Mouse (Mus musculus) thymus, postnatal 36 days (tissue): ENCODE data around the gene Hspa1b.
A peak's percentile ranks its signal among the peaks of the same experiment; 100 is the strongest.
"Not testable (repeated sequence)": the region's sequence is repeated elsewhere in the genome, so short reads cannot be mapped to it uniquely, and the experiment has no call there.

Experiments used
- DNase-seq, 2 experiments: peaks; one replicate each; pipeline ENCODE4 v3.0.0; 2022; ENCODE audit warnings: mixed read lengths in 2 of 2

Gene Hspa1b

DNA sequence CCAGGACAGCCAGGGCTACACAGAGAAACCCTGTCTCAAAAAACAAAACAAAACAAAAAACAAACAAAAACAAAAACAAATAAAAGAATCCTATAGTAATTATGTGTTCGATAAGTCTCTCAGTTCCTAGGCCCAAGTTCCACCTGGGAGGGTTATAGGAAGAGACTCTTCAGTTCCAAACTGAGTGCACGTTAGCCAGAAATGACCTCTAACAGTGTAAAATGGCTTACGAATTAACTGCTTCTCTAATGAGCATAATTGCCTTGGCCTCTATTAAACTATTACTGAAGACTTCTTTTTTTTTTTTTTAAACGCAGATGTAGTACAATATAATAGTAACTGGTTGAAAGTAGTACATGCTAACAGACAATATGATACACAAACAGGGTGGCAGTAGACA lies 5.1 kb downstream of the Hspa1b start:
- DNase-seq: no peak

- DNase-seq: no peak
Observed at GRCm38 (mm10) chr17:34953258-34953657, 5.8 kb downstream of the Hspa1b start.

DNA sequence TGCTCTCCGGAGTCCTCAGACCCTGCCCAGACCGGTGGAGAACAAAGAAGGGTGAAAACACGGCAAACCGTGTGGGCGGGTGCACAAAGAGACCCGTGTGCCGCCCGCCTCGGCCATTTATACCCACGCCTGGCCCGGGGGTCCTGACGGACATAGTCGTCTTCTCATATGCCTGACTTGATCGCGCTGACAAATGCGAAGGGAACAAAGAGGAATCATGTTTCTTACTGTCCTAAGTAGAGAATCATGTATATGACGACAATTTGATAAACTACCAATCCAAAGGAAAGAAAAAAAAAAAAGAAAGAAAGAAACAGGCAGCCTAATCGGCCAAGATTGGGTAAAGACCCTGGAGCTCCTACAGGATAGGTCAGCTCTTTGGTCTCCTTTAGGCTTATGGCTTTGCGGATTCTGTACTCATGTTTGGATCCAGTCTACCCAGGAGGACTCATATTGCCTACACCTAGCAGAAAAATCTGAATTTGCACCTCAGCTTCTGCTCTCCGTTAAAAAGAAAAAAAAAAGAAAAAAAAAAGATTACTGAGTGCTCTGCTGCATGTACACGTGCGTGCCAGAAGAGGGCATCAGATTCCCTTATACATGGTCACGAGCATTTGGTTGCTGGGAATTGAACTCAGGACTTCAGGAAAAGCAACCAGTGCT lies 6.5 kb downstream of the Hspa1b start:
- peak in 1 of 2 experiments; percentile 79 for DNase-seq

DNA sequence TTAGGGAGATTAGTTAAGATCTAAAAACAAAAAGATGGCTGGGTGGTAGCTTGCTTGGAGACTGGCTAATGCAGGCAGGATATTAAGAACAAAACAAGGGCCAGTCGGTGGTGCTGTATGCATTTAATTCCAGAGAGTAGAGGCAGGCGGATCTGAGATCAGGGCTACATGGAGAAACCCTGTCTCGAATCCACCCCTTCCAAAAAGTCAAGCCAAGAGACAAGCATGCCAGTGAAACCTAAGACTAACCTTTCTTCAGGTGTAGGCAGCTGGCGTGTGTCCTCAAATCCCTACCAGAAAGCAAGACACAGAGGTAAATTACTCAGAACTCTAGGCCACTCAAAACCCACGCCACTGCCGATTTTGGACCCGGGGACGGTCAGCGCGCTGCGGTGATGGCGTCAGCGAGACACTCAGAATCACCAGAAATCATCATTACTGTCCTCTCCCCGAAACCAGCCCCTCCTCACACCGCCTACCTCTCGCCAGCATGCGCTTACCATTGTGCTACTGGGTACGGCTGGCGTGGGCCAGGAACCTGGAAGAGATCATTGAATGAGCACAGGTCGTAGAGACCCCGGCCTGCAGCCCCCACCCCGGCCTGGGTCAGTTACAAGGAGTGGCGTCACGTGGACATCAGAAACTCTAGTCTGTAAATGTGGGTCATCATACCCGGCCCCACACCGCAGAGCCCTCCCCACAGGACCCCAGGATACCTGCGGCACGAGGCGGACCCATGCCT lies 7.2 kb downstream of the Hspa1b start:
- DNase-seq: peak in 1 of 2 experiments; percentile 74

- no peak for DNase-seq
Observed at GRCm38 (mm10) chr17:34950514-34951455, 8.3 kb downstream of the Hspa1b start.

DNA sequence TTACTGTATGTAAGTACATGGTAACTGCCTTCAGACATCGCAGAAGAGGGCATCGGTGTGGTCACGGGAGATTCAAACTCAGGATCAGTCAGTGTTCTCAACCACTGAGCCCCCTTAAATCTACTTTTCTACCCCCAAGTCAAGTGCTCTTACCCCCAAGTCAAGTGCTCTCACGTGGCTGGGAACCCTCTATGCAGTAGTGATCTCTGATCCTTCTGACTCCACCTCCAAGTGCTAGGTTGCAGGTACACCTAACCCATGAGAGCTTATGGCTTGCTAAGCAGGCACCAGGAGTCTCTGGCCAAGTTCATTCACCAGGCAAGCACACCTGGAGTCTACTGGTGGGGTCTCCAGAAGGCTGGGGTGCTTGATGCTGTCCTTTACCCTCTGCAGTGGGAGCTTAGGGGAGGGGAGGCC lies 9.5 kb downstream of the Hspa1b start:
- DNase-seq: no peak

- DNase-seq: not testable (repeated sequence)
Observed at GRCm38 (mm10) chr17:34948721-34949552, 10.1 kb downstream of the Hspa1b start.

- DNase-seq: no peak
Observed at GRCm38 (mm10) chr17:34947606-34948005, 11.4 kb downstream of the Hspa1b start.

- no peak for DNase-seq
Observed at GRCm38 (mm10) chr17:34946486-34947140, 12.4 kb downstream of the Hspa1b start.

- no peak for DNase-seq
Observed at GRCm38 (mm10) chr17:34944362-34944761, 14.7 kb downstream of the Hspa1b start.

GRCm38 (mm10) chr17:34943128-34943815 lies 15.8 kb downstream of the Hspa1b start:
- DNase-seq: no peak

DNA sequence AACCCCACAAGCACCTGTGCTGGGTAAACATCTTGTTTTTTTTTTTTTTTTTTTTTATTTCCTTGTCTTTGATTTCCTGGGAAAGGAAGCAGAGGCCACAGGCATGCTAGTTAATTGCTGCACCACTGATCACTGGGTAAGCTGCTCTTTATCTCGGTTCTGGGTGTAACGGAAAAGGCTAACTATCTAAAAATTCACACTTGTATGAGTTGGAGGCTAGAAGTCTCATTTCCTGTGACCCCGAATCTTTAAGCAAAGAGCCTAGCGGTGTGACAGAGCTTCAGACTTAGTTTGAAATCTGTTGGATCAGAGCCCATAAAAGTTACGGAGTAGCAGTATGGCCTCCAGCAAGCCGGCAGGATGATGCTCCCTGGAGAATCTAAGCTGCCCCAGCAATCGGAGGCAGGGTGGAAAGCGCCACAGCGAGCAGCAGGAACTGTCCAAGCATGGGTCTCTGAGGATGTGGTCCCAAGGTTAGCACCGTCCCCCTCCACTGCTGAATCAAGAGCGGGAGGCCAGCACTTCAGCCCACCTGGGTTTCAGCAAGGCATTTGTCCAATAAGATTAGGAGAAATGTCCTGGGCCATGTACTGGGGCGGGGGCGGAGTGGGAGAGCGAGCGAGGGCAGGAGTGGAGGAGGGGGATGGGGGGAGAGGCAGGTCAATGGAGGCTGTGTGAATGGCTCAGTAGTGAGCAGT lies 17.5 kb downstream of the Hspa1b start:
- no peak for DNase-seq

DNA sequence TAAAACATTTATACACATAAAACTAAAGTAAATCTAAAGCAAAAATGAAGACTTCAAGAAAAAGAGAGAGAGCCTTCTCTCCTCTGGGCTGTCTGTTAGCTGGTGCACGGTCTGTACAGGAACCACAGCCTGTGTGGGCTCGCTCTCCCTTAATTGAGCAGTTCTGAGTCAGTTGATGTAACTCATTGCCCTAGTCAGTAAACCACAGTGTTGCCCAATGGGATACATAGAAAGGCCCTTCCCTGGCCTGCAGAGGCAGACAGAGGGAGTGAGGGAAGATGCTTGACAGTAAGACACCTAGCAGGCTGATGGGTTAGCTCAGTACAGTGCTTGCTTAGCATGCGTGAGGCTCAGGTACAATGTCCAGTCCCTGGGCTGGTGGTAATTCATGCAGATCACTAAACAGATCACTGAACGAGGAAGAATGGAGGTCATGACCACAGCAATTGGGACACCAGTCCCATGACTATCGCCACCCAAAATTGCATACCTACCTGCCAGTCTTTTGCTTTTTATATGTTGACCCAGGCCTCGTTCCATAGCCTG lies 21.0 kb downstream of the Hspa1b start:
- DNase-seq: no peak

DNA sequence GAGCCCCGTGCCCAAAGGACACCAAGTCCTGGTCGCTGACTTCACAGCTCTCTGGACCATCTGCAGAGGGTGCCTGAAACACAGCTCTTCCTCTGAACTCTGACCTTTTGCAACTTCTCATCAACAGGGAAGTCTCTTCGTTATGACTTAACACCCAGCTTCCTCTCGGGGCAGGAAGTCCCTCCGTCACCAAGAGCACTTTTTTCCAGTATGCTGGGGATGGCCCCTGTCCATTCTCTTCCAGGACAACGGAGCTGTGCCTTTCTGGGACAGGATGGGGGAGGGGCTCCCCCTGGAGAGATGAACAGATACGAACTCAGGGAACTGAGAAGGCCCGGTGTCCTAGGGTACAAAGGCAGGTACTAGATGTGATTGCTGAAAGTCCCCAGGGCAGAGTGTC lies 24.2 kb downstream of the Hspa1b start:
- DNase-seq: no peak

DNA sequence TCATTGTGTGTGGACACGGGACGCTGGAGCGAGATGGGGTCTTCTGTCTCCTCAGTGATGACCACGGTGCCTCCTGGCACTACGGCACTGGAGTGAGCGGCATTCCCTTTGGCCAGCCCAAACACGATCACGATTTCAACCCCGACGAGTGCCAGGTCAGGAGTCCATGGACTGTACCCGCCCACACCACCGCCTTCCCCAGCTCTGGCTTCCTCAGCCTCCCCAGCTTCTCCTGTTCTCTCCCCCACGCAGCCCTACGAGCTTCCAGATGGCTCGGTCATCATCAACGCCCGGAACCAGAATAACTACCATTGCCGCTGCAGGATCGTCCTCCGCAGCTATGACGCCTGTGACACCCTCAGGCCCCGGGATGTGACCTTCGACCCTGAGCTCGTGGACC lies 25.0 kb downstream of the Hspa1b start:
- DNase-seq: no peak

DNA sequence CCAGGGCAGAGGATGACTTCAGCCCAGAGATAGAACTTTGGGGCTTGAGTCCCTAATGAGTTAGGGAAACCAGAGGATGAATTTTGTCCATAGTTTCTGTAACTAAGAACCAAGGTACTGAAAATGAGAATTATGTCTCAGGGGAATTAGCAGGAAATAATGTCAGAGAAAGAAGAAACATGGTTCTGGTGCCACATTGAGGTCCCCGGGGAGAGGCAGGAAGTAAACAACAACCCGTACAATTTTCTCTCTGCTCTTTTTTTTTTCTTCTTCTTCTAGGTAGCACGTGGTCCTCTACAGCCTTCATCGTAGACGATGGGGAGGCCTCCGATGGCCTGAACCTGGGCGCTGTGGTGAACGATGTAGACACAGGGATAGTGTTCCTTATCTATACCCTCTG lies 26.8 kb downstream of the Hspa1b start:
- no peak for DNase-seq

- peak; percentile 53 to 64 for DNase-seq
Observed at GRCm38 (mm10) chr17:34931735-34932098, 27.3 kb downstream of the Hspa1b start.

- peak; percentile 91 to 95 for DNase-seq
Observed at GRCm38 (mm10) chr17:34931061-34931734, 27.8 kb downstream of the Hspa1b start, which contains the start of gene Neu1. Neu1 (plus strand) TSS chr17:34931253.

- no peak for DNase-seq
Observed at GRCm38 (mm10) chr17:34928841-34929240, 30.2 kb downstream of the Hspa1b start.
